Mouse (Mus musculus): Measurements from ENCODE around the gene Hist4h4. TPM values are rescaled to one million over a fixed set of nuclear protein-coding genes. Genes with fewer than 3 reads are reported as not detected.

Hist4h4 gene
- polyA plus RNA-seq, 1 experiment from 2014 or later, result 0.47 TPM

Small RNA genes lying within 50 kb of the gene (microRNA-seq; reads per million reads assigned to microRNA genes)
- gene Gm44364, result not detected

Other genes starting within 250 kb of the Hist4h4 start
- 1.9 and 2.6 TPM in 2 replicates for gene Plbd1, start 142.5 kb downstream of the Hist4h4 start, polyA plus RNA-seq (2016; fragmentation: Nextera tagmentation; extraction: Ambion mirVana)
- 0.11 TPM in 2 replicates for gene Gucy2c, start 22.6 kb downstream of the Hist4h4 start, polyA plus RNA-seq (2016; fragmentation: Nextera tagmentation; extraction: Ambion mirVana)
- 86.6 and 91.3 TPM in 2 replicates for gene H2afj, start 3.8 kb upstream of the Hist4h4 start, polyA plus RNA-seq (2016; fragmentation: Nextera tagmentation; extraction: Ambion mirVana)
- gene BC049715, start 23.2 kb upstream of the Hist4h4 start, polyA plus RNA-seq (2016; fragmentation: Nextera tagmentation; extraction: Ambion mirVana), result 1.3 and 2.1 TPM in 2 replicates
- gene Wbp11, start 23.8 kb upstream of the Hist4h4 start, polyA plus RNA-seq (2016; fragmentation: Nextera tagmentation; extraction: Ambion mirVana), result 163 and 165 TPM in 2 replicates
- gene Smco3, start 31.0 kb upstream of the Hist4h4 start, polyA plus RNA-seq (2016; fragmentation: Nextera tagmentation; extraction: Ambion mirVana), result not detected in 2 replicates
- gene Art4, start 53.3 kb upstream of the Hist4h4 start, polyA plus RNA-seq (2016; fragmentation: Nextera tagmentation; extraction: Ambion mirVana), result 2.2 and 2.6 TPM in 2 replicates
- gene Mgp, start 71.4 kb upstream of the Hist4h4 start, polyA plus RNA-seq (2016; fragmentation: Nextera tagmentation; extraction: Ambion mirVana), result 3.5 and 4.2 TPM in 2 replicates
- 0.29 TPM in 1 of 2 replicates, not detected in the other for gene Erp27, start 117.8 kb upstream of the Hist4h4 start, polyA plus RNA-seq (2016; fragmentation: Nextera tagmentation; extraction: Ambion mirVana)
- gene Pde6h, start 119.4 kb upstream of the Hist4h4 start, polyA plus RNA-seq (2016; fragmentation: Nextera tagmentation; extraction: Ambion mirVana), result not detected in 2 replicates
- 32.1 and 39.3 TPM in 2 replicates for gene Arhgdib, start 137.5 kb upstream of the Hist4h4 start, polyA plus RNA-seq (2016; fragmentation: Nextera tagmentation; extraction: Ambion mirVana)

Measured in embryonic facial prominence, embryonic 10.5 days (tissue).